Comparison of ENCODE assay signal across 17 mouse cellular contexts in the genomic region with DNA sequence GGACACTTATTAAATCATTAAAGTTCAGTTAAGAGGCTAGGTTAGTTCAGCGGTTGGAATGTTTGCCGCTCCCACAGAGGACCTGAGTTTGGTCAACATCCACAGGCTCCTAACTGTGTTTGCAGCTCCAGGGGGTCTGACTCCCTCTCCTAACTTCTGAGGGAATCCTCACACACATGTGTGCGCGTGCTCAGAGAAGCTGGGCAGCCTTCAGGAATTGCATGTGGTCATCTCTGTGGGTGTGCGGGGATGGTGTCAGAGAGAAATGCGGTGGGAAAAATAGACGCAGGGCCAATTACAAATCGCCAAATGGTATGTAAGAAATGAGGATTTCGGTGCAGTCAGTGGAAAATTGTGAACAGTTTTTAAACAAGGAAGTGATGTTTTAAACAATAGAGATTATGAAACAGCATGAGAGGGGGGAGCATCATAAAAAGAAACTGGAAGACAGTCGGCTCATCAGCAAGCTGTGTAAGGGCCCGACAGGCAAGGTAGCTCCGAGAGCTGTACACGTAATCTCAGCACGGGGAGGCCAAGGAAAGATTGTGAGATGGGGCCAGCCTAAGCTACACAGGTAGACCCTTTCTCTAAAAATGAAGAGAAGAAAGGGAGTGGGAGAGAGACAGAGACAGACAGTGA. TPM values are rescaled to one million over a fixed set of nuclear protein-coding genes. Genes with fewer than 3 reads are reported as not detected.
DNase-seq lines count a peak whose midpoint lies in the region; ATAC-seq and TF ChIP-seq lines count a peak whose summit lies in the region.
"Had no signal": no experiment of that assay in that cellular context is flagged by ENCODE, and none has a peak within 500 bp of the region (broad histone marks: within the 10 kb centered on the region; RNA-seq: fewer than 3 reads in every experiment).

No protein-coding gene starts in this region.

- POLR2A ChIA-PET in Patski (lab: Charles Lee), result interaction anchor here (0.9 kb wide), 1 partner anchor 14 kb away, joined by 3 read pairs; no protein-coding TSS in a partner anchor

- peak overlapping the region; percentile 32 for H3K27ac ChIP-seq in gastrocnemius, adult 2 months
- peak overlapping the region; percentile 80 for H3K27ac ChIP-seq in lung, embryonic 15.5 days
- H3K27ac ChIP-seq in hindbrain, embryonic 11.5 days (ENCODE audit: low read depth, low read length), result no peak overlapping the region
- H3K27ac ChIP-seq: heart, embryonic 13.5 days; limb, embryonic 10.5 days; liver, embryonic 15.5 days; midbrain, embryonic 15.5 days had no signal

- in situ Hi-C loops in Patski (cut with MboI; ENCODE audit: low pct_unique_long_range_greater_than_20kb), result no loop called here

- ATAC-seq in Patski, result no peak
- peak; percentile 73 for ATAC-seq in lung, embryonic 15.5 days (ENCODE audit: borderline replicate concordance, extremely low read depth, low FRiP score, low TSS enrichment)
- ATAC-seq in megakaryocyte, adult 5-6 weeks (ENCODE audit: poor library complexity, severe bottlenecking), result peak; percentile 78
- no peak for ATAC-seq in erythroid progenitor cell, adult 5-6 weeks (replicated peaks; ENCODE audit: low FRiP score, poor library complexity, severe bottlenecking)
- ATAC-seq in hindbrain, embryonic 11.5 days (ENCODE audit: low FRiP score), result no peak
- ATAC-seq: activated CD4-positive, CD25-positive, alpha-beta regulatory T cell, adult 4 months; intestine, embryonic 16.5 days; midbrain, embryonic 15.5 days had no signal

- CTCF ChIA-PET in Patski (lab: Charles Lee), result no interaction called here

- H3K9ac ChIP-seq in lung, embryonic 15.5 days, result no peak overlapping the region
- no peak overlapping the region for H3K9ac ChIP-seq in hindbrain, embryonic 11.5 days (ENCODE audit: low read depth, low read length)
- H3K9ac ChIP-seq: heart, embryonic 13.5 days; liver, embryonic 15.5 days; midbrain, embryonic 15.5 days had no signal

- H3K4me1 ChIP-seq in lung, embryonic 15.5 days, result peaks cover 38% of the 10 kb centered on the region
- H3K4me1 ChIP-seq in hindbrain, embryonic 11.5 days (replicated peaks; ENCODE audit: control insufficient read depth, insufficient read depth, low read length), result no peaks in the 10 kb centered on the region
- H3K4me1 ChIP-seq: heart, embryonic 13.5 days; limb, embryonic 10.5 days; midbrain, embryonic 15.5 days had no signal

- H3K4me2 ChIP-seq in lung, embryonic 15.5 days, result peak overlapping the region; percentile 28
- no peak overlapping the region for H3K4me2 ChIP-seq in hindbrain, embryonic 11.5 days (replicated peaks; ENCODE audit: low read depth, low read length)
- H3K4me2 ChIP-seq: heart, embryonic 13.5 days; liver, embryonic 15.5 days; midbrain, embryonic 15.5 days had no signal

- no peak for DNase-seq in gastrocnemius, adult 2 months
- DNase-seq in gastrocnemius, postnatal 10 days, result no peak
- DNase-seq in Patski (ENCODE audit: low read depth, low spot score), result peak; percentile 49
- no peak for DNase-seq in yolk sac, embryonic 10.5 days (ENCODE audit: low spot score)
- DNase-seq in hindbrain, embryonic 11.5 days (ENCODE audit: low spot score), result no peak
- DNase-seq: adrenal gland, postnatal 25 days; layer of hippocampus, postnatal 36 days had no signal

- no peak overlapping the region for H3K4me3 ChIP-seq in gastrocnemius, adult 2 months
- H3K4me3 ChIP-seq in lung, embryonic 15.5 days, result no peak overlapping the region
- H3K4me3 ChIP-seq in hindbrain, embryonic 11.5 days (ENCODE audit: low read depth, low read length), result no peak overlapping the region
- H3K4me3 ChIP-seq: heart, embryonic 13.5 days; limb, embryonic 10.5 days; liver, embryonic 15.5 days; midbrain, embryonic 15.5 days had no signal

- intact Hi-C loops in gastrocnemius, adult 2 months (cut with DNase I), result no loop called here

- no peak for TF ChIP-seq CTCF in gastrocnemius, adult 2 months (IDR thresholded peaks at IDR 0.05)
- TF ChIP-seq CTCF in Patski (IDR thresholded peaks at IDR 0.05), result no peak

- H3K36me3 ChIP-seq in lung, embryonic 15.5 days, result no peaks in the 10 kb centered on the region
- no peaks in the 10 kb centered on the region for H3K36me3 ChIP-seq in hindbrain, embryonic 11.5 days (ENCODE audit: control insufficient read depth, insufficient read depth, low read length)
- H3K36me3 ChIP-seq: heart, embryonic 13.5 days; limb, embryonic 10.5 days; liver, embryonic 15.5 days; midbrain, embryonic 15.5 days had no signal

- no peaks in the 10 kb centered on the region for H3K27me3 ChIP-seq in Patski
- no peaks in the 10 kb centered on the region for H3K27me3 ChIP-seq in lung, embryonic 15.5 days
- H3K27me3 ChIP-seq in hindbrain, embryonic 11.5 days (ENCODE audit: control insufficient read depth, insufficient read depth, low read length), result no peaks in the 10 kb centered on the region
- H3K27me3 ChIP-seq: CH12.LX; liver, embryonic 15.5 days; midbrain, embryonic 15.5 days had no signal

- WGBS in lung, embryonic 15.5 days, result 27% methylated on average over 14 of the region's 14 CpGs
- 82% methylated on average over 14 of the region's 14 CpGs for whole genome bisulfite sequencing in hindbrain, embryonic 11.5 days

- H3K9me3 ChIP-seq in lung, embryonic 15.5 days, result no peaks in the 10 kb centered on the region
- no peaks in the 10 kb centered on the region for H3K9me3 ChIP-seq in hindbrain, embryonic 11.5 days (ENCODE audit: control insufficient read depth, low read length)
- H3K9me3 ChIP-seq: heart, embryonic 13.5 days; limb, embryonic 10.5 days; liver, embryonic 15.5 days; midbrain, embryonic 15.5 days had no signal

RNA-seq across cellular contexts. Expression of gene Tmem170b, which starts 53.9 kb away (rescaled TPM):
- 10 to 100 TPM; 24.8 to 29.0 TPM for total RNA-seq in gastrocnemius, adult 2 months (2021)
- total RNA-seq in gastrocnemius, postnatal 10 days (2021), result 10 to 100 TPM; 21.6 to 24.5 TPM
- polyA plus RNA-seq in Patski (2021), result 8.6 TPM
- 10.0 and 11.2 TPM in 2 replicates for polyA plus RNA-seq in lung, embryonic 15.5 days (2015; fragmentation: Nextera tagmentation; extraction: Ambion mirVana)
- total RNA-seq in megakaryocyte, adult 5-6 weeks (2015), result 34.9 and 41.4 TPM in 2 replicates
- total RNA-seq in megakaryocyte, adult 5-6 weeks (2017), result 26.7 and 31.3 TPM in 2 replicates
- 9.4 and 10.5 TPM in 2 replicates for total RNA-seq in erythroid progenitor cell, adult 5-6 weeks (2015; ENCODE audit: low replicate concordance)
- 7.4 and 7.6 TPM in 2 replicates for total RNA-seq in erythroid progenitor cell, adult 5-6 weeks (2017; ENCODE audit: low replicate concordance)
- polyA plus RNA-seq in hindbrain, embryonic 11.5 days (2014; fragmentation: Nextera tagmentation; extraction: Ambion mirVana), result 22.3 and 25.0 TPM in 2 replicates

Comparison
In these comparisons a context has a peak if more than half of its experiments do, and no peak if none do; other contexts are left out.
1. ATAC-seq: peak in lung, embryonic 15.5 days (single experiment) and megakaryocyte, adult 5-6 weeks (single experiment); none in Patski (single experiment), erythroid progenitor cell, adult 5-6 weeks (single experiment) and hindbrain, embryonic 11.5 days (single experiment).